Mouse (Mus musculus): Measurements from ENCODE around the gene 5830473C10Rik.

The 5830473C10Rik gene

GRCm38 (mm10) chr5:90560743-90561142 lies at the start of gene 5830473C10Rik:
Gene 5830473C10Rik (plus strand): TSS chr5:90561107.
- no peak for DNase-seq

- DNase-seq, result no peak
These were observed 48.5 kb upstream of the 5830473C10Rik start for GRCm38 (mm10) chr5:90512288-90512955.

- DNase-seq, result no peak
These were observed 45.3 kb upstream of the 5830473C10Rik start for GRCm38 (mm10) chr5:90515561-90515960.

- no peak for DNase-seq
These were observed 42.4 kb upstream of the 5830473C10Rik start, which contains the start of gene Afm for GRCm38 (mm10) chr5:90518356-90519100. Gene Afm (plus strand): TSS chr5:90518932.

GRCm38 (mm10) chr5:90551191-90551590 lies 9.7 kb upstream of the 5830473C10Rik start:
- DNase-seq, result no peak

GRCm38 (mm10) chr5:90556052-90556451 lies 4.9 kb upstream of the 5830473C10Rik start:
- DNase-seq, result no peak

- DNase-seq, result no peak
These were observed 891 bp downstream of the 5830473C10Rik start for GRCm38 (mm10) chr5:90561721-90562275.

GRCm38 (mm10) chr5:90562880-90563279 lies 2.0 kb downstream of the 5830473C10Rik start:
- DNase-seq, result no peak

- DNase-seq, result no peak
These were observed 3.3 kb downstream of the 5830473C10Rik start for GRCm38 (mm10) chr5:90564161-90564560.

- DNase-seq, result no peak
These were observed 4.3 kb downstream of the 5830473C10Rik start for GRCm38 (mm10) chr5:90565205-90565604.

GRCm38 (mm10) chr5:90567788-90568187 lies 6.9 kb downstream of the 5830473C10Rik start:
- DNase-seq, result no peak

- DNase-seq, result no peak
These were observed 7.4 kb downstream of the 5830473C10Rik start for GRCm38 (mm10) chr5:90568338-90568737.

GRCm38 (mm10) chr5:90571216-90571615 lies 10.3 kb downstream of the 5830473C10Rik start:
- DNase-seq, result no peak

GRCm38 (mm10) chr5:90577751-90578150 lies 16.8 kb downstream of the 5830473C10Rik start:
- no peak for DNase-seq

- no peak for DNase-seq
These were observed 18.6 kb downstream of the 5830473C10Rik start for GRCm38 (mm10) chr5:90579556-90579955.

GRCm38 (mm10) chr5:90582179-90582578 lies 21.3 kb downstream of the 5830473C10Rik start:
- no peak for DNase-seq

GRCm38 (mm10) chr5:90584799-90585198 lies 23.9 kb downstream of the 5830473C10Rik start:
- DNase-seq, result no peak

GRCm38 (mm10) chr5:90586511-90586910 lies 25.6 kb downstream of the 5830473C10Rik start:
- no peak for DNase-seq

GRCm38 (mm10) chr5:90588104-90588503 lies 27.2 kb downstream of the 5830473C10Rik start:
- no peak for DNase-seq

GRCm38 (mm10) chr5:90588708-90589595 lies 28.0 kb downstream of the 5830473C10Rik start:
- DNase-seq, result peak; percentile 72 to 80

GRCm38 (mm10) chr5:90590676-90591075 lies 29.8 kb downstream of the 5830473C10Rik start:
- DNase-seq, result peak in 1 of 2 experiments; percentile 9

- no peak for DNase-seq
These were observed 31.0 kb downstream of the 5830473C10Rik start for GRCm38 (mm10) chr5:90591936-90592335.

GRCm38 (mm10) chr5:90594945-90595344 lies 34.0 kb downstream of the 5830473C10Rik start:
- no peak for DNase-seq

Data from cerebellum, postnatal 25 days (tissue).